Mouse (Mus musculus): ENCODE data around the gene Gm5591. TPM values are rescaled to one million over a fixed set of nuclear protein-coding genes. Genes with fewer than 3 reads are reported as not detected.
"Not testable (repeated sequence)": the region's sequence is repeated elsewhere in the genome, so short reads cannot be mapped to it uniquely, and the experiment has no call there.

Gm5591 gene
- not detected in 2 replicates for polyA plus RNA-seq (2011; ENCODE audit: insufficient read length, low read depth, missing spikeins)

- H3K4me3 ChIP-seq (ENCODE audit: insufficient read depth, low read length); H3K4me1 ChIP-seq (ENCODE audit: control insufficient read depth, insufficient read depth, low read length); H3K27ac ChIP-seq (ENCODE audit: insufficient read depth, low read length): not testable (repeated sequence)
These were observed at the start of gene Gm5591 for GRCm38 (mm10) chr7:38528093-38528492. TSS of gene Gm5591 (minus strand) at chr7:38528193.

GRCm38 (mm10) chr7:38488468-38488867, 39.5 kb downstream of the Gm5591 start:
- H3K4me1 ChIP-seq (ENCODE audit: control insufficient read depth, insufficient read depth, low read length); H3K4me3 ChIP-seq (ENCODE audit: insufficient read depth, low read length); H3K27ac ChIP-seq (ENCODE audit: insufficient read depth, low read length): not testable (repeated sequence)
